ENCODE assay signal across 8 mouse cellular contexts in genomic region chr2:147012141-147012622, GRCm38 (mm10). TPM values are rescaled to one million over a fixed set of nuclear protein-coding genes. Genes with fewer than 3 reads are reported as not detected.
DNase-seq lines count a peak whose midpoint lies in the region; ATAC-seq and TF ChIP-seq lines count a peak whose summit lies in the region.

No protein-coding gene starts in this region.

- H3K4me2 ChIP-seq in kidney, embryonic 16.5 days (replicated peaks; ENCODE audit: low read depth, low read length): peak overlapping the region; percentile 61
- H3K4me2 ChIP-seq in forebrain, embryonic 11.5 days (ENCODE audit: low read depth, low read length, severe bottlenecking): peak overlapping the region; percentile 54
- H3K4me2 ChIP-seq in neural tube, embryonic 11.5 days (ENCODE audit: low read depth): peak overlapping the region; percentile 69

- TF ChIP-seq CTCF in MEL (IDR thresholded peaks at IDR 0.05 in 2 of 3, conservative IDR thresholded peaks at IDR 0.05 in 1 of 3; ENCODE audit: control insufficient read depth in 1 of 3, insufficient read depth in 1 of 3, low read depth in 2 of 3, low read length in 3 of 3, poor library complexity in 1 of 3, severe bottlenecking in 1 of 3): no peak

- peak overlapping the region; percentile 97 for H3K4me3 ChIP-seq in kidney, embryonic 16.5 days (ENCODE audit: low read length)
- H3K4me3 ChIP-seq in MEL (ENCODE audit: control insufficient read depth in 1 of 2, insufficient read depth in 1 of 2, low read depth in 2 of 2, low read length in 2 of 2): peak overlapping the region; percentile 98 to 100
- H3K4me3 ChIP-seq in forebrain, embryonic 11.5 days (ENCODE audit: low read depth, low read length): peak overlapping the region; percentile 79
- peak overlapping the region; percentile 59 for H3K4me3 ChIP-seq in neural tube, embryonic 11.5 days (ENCODE audit: low read depth, low read length)

- H3K27me3 ChIP-seq in kidney, embryonic 16.5 days (ENCODE audit: insufficient read depth, low read length): no peaks in the 10 kb centered on the region
- no peaks in the 10 kb centered on the region for H3K27me3 ChIP-seq in MEL (ENCODE audit: control insufficient read depth in 1 of 2, insufficient read depth in 2 of 2, low read length in 2 of 2)
- no peaks in the 10 kb centered on the region for H3K27me3 ChIP-seq in forebrain, embryonic 11.5 days (ENCODE audit: control insufficient read depth, insufficient read depth, low read length)
- no peaks in the 10 kb centered on the region for H3K27me3 ChIP-seq in neural tube, embryonic 11.5 days (ENCODE audit: control insufficient read depth, insufficient read depth, low read length)

- no peak for TF ChIP-seq RAD21 in MEL (IDR thresholded peaks at IDR 0.05; ENCODE audit: low read depth, low read length)

- H3K4me1 ChIP-seq in kidney, embryonic 16.5 days (ENCODE audit: insufficient read depth, low read length): peaks cover 18% of the 10 kb centered on the region
- H3K4me1 ChIP-seq in MEL (ENCODE audit: control insufficient read depth in 1 of 2, insufficient read depth in 2 of 2, low read length in 2 of 2): peaks cover 10 to 27% of the 10 kb centered on the region in 2 experiments
- H3K4me1 ChIP-seq in forebrain, embryonic 11.5 days (replicated peaks; ENCODE audit: control insufficient read depth, insufficient read depth, low read length): no peaks in the 10 kb centered on the region; the same call in 1 of the 2 replicates
- 0 out of 2 replicates have a peak, but pooled peaks cover 4% of the 10 kb centered on the region for H3K4me1 ChIP-seq in neural tube, embryonic 11.5 days (ENCODE audit: control insufficient read depth, insufficient read depth, low read length)

- H3K9me3 ChIP-seq in kidney, embryonic 16.5 days (ENCODE audit: low read length): no peaks in the 10 kb centered on the region
- no peaks in the 10 kb centered on the region for H3K9me3 ChIP-seq in MEL (replicated peaks; ENCODE audit: insufficient read depth, low read length)
- H3K9me3 ChIP-seq in forebrain, embryonic 11.5 days (ENCODE audit: control insufficient read depth, low read length): no peaks in the 10 kb centered on the region
- H3K9me3 ChIP-seq in neural tube, embryonic 11.5 days (ENCODE audit: control insufficient read depth, low read length): no peaks in the 10 kb centered on the region

- no peak for TF ChIP-seq POLR2A in MEL (IDR thresholded peaks at IDR 0.05; ENCODE audit: control insufficient read depth in 1 of 2, insufficient read depth in 1 of 2, low read depth in 1 of 2, low read length in 2 of 2, poor library complexity in 1 of 2)

- DNase-seq in kidney, postnatal 14 days: no peak
- DNase-seq in MEL (ENCODE audit: low read depth, low spot score): no peak
- no peak for DNase-seq in forebrain, embryonic 11.5 days (ENCODE audit: low spot score)
- peak; percentile 14 for DNase-seq in kidney, postnatal 10 days
- DNase-seq in neural tube, embryonic 11.5 days (ENCODE audit: low spot score): no peak

- 31% methylated on average over 7 of the region's 7 CpGs for WGBS in kidney, embryonic 16.5 days
- 51% methylated on average over 7 of the region's 7 CpGs for WGBS in forebrain, embryonic 11.5 days
- 55% methylated on average over 7 of the region's 7 CpGs for WGBS in neural tube, embryonic 11.5 days

- ATAC-seq in kidney, embryonic 16.5 days (ENCODE audit: low FRiP score, low TSS enrichment): no peak
- no peak for ATAC-seq in forebrain, embryonic 11.5 days (replicated peaks; ENCODE audit: low FRiP score)
- no peak for ATAC-seq in neural tube, embryonic 11.5 days (ENCODE audit: insufficient read depth, low FRiP score, low TSS enrichment)
- ATAC-seq in erythroid progenitor cell, adult 5-6 weeks (replicated peaks; ENCODE audit: low FRiP score, poor library complexity, severe bottlenecking): no peak
- no peak for ATAC-seq in monocyte, adult 5-6 weeks (replicated peaks; ENCODE audit: insufficient number of reproducible peaks, low FRiP score, low TSS enrichment, poor library complexity, severe bottlenecking)

- peak overlapping the region; percentile 100 for H3K27ac ChIP-seq in kidney, embryonic 16.5 days (ENCODE audit: low read length)
- H3K27ac ChIP-seq in MEL (ENCODE audit: control insufficient read depth, low read depth, low read length): peak overlapping the region; percentile 99
- H3K27ac ChIP-seq in forebrain, embryonic 11.5 days (ENCODE audit: low read depth, low read length): peak overlapping the region; percentile 97
- peak overlapping the region; percentile 97 for H3K27ac ChIP-seq in neural tube, embryonic 11.5 days (ENCODE audit: low read depth, low read length)

- H3K36me3 ChIP-seq in kidney, embryonic 16.5 days (ENCODE audit: insufficient read depth, low read length): no peaks in the 10 kb centered on the region
- peaks cover 2 to 31% of the 10 kb centered on the region in 2 experiments; a peak in 3 of 4 replicates for H3K36me3 ChIP-seq in MEL (ENCODE audit: control insufficient read depth in 1 of 2, insufficient read depth in 2 of 2, low read length in 2 of 2)
- no peaks in the 10 kb centered on the region for H3K36me3 ChIP-seq in forebrain, embryonic 11.5 days (ENCODE audit: control insufficient read depth, insufficient read depth, low read length)
- no peaks in the 10 kb centered on the region; the same call in 1 of the 2 replicates for H3K36me3 ChIP-seq in neural tube, embryonic 11.5 days (ENCODE audit: control insufficient read depth, insufficient read depth, low read length)

- peaks cover 42% of the 10 kb centered on the region for H3K79me2 ChIP-seq in MEL (ENCODE audit: control insufficient read depth, insufficient read depth, low read length, poor library complexity)

- H3K9ac ChIP-seq in kidney, embryonic 16.5 days (replicated peaks; ENCODE audit: low read length): peak overlapping the region; percentile 92
- H3K9ac ChIP-seq in MEL (ENCODE audit: control insufficient read depth, low read depth, low read length, poor library complexity, severe bottlenecking): peak overlapping the region; percentile 98
- peak overlapping the region; percentile 86 for H3K9ac ChIP-seq in forebrain, embryonic 11.5 days (ENCODE audit: low read length)
- peak overlapping the region; percentile 88 for H3K9ac ChIP-seq in neural tube, embryonic 11.5 days (ENCODE audit: low read length)

- TF ChIP-seq EP300 in MEL (IDR thresholded peaks at IDR 0.05; ENCODE audit: low read depth in 1 of 2, low read length in 2 of 2): no peak

TF ChIP-seq in MEL, 35 proteins besides CTCF, POLR2A, EP300 and RAD21:
- TF ChIP-seq RCOR1 (IDR thresholded peaks at IDR 0.05; ENCODE audit: low read depth, low read length): no peak
- TF ChIP-seq ZC3H11A (IDR thresholded peaks at IDR 0.05; ENCODE audit: low read depth, low read length): no peak
- no peak for TF ChIP-seq POLR2AphosphoS2 (IDR thresholded peaks at IDR 0.05; ENCODE audit: low read length)

RNA-seq across cellular contexts. Expression of gene Xrn2, which starts 0.6 kb away (rescaled TPM):
- 78.5 and 80.0 TPM in 2 replicates for polyA plus RNA-seq in kidney, embryonic 16.5 days (2015; fragmentation: Nextera tagmentation; extraction: Ambion mirVana)
- total RNA-seq in MEL (2012; rRNA removed): 98.0 and 114 TPM in 2 replicates
- 100 to 1,000 TPM in 1 of 2 experiments, not detected in 1; 108 TPM for polyA plus RNA-seq in MEL (2012; ENCODE audit: insufficient read depth in 1 of 2, insufficient read length in 2 of 2, low read depth in 1 of 2, low replicate concordance in 2 of 2, missing spikeins in 1 of 2)
- 102 and 110 TPM in 2 replicates for polyA plus RNA-seq in forebrain, embryonic 11.5 days (2014; fragmentation: Nextera tagmentation; extraction: Ambion mirVana)
- 108 and 110 TPM in 2 replicates for polyA plus RNA-seq in neural tube, embryonic 11.5 days (2014; fragmentation: Nextera tagmentation; extraction: Ambion mirVana)
- total RNA-seq in erythroid progenitor cell, adult 5-6 weeks (2015; ENCODE audit: low replicate concordance): 38.2 and 44.4 TPM in 2 replicates
- 29.5 and 44.0 TPM in 2 replicates for total RNA-seq in erythroid progenitor cell, adult 5-6 weeks (2017; ENCODE audit: low replicate concordance)
- 330 to 349 TPM (median 340 TPM) in 3 replicates for total RNA-seq in monocyte, adult 5-6 weeks (2017)
